ENCODE assay signal across 17 mouse cellular contexts in genomic region chr4:32529443-32529995, GRCm38 (mm10).
DNase-seq lines count a peak whose midpoint lies in the region; ATAC-seq and TF ChIP-seq lines count a peak whose summit lies in the region.
"Had no signal": no experiment of that assay in that cellular context is flagged by ENCODE, and none has a peak within 500 bp of the region (broad histone marks: within the 10 kb centered on the region; RNA-seq: fewer than 3 reads in every experiment).

No protein-coding gene starts in this region.

- no peak overlapping the region for H3K4me2 ChIP-seq in forebrain, embryonic 15.5 days (replicated peaks)
- H3K4me2 ChIP-seq in hindbrain, postnatal 0 days (ENCODE audit: low read depth, low read length): no peak overlapping the region
- H3K4me2 ChIP-seq in neural tube, embryonic 12.5 days (replicated peaks): peak overlapping the region; percentile 55; the same call in 1 of the 2 replicates
- H3K4me2 ChIP-seq: stomach, embryonic 15.5 days had no signal

- H3K27ac ChIP-seq in forebrain, embryonic 15.5 days (replicated peaks): peak overlapping the region; percentile 88
- H3K27ac ChIP-seq in hindbrain, postnatal 0 days: peak overlapping the region; percentile 79
- peak overlapping the region; percentile 77; the same call in 1 of the 2 replicates for H3K27ac ChIP-seq in neural tube, embryonic 12.5 days
- H3K27ac ChIP-seq: kidney, postnatal 0 days; stomach, embryonic 15.5 days had no signal

- H3K4me1 ChIP-seq in forebrain, embryonic 15.5 days: peaks cover 62% of the 10 kb centered on the region
- H3K4me1 ChIP-seq in hindbrain, postnatal 0 days (ENCODE audit: insufficient read depth, low read length): peaks cover 27% of the 10 kb centered on the region
- peaks cover 68% of the 10 kb centered on the region for H3K4me1 ChIP-seq in neural tube, embryonic 12.5 days

- H3K9ac ChIP-seq in forebrain, embryonic 15.5 days (replicated peaks): no peak overlapping the region
- no peak overlapping the region for H3K9ac ChIP-seq in hindbrain, postnatal 0 days (replicated peaks; ENCODE audit: low read length)
- H3K9ac ChIP-seq in neural tube, embryonic 12.5 days: no peak overlapping the region
- H3K9ac ChIP-seq: limb, embryonic 13.5 days; liver, postnatal 0 days; stomach, embryonic 15.5 days had no signal

- ATAC-seq in frontal cortex, adult (ENCODE audit: low TSS enrichment): peak; percentile 9; the same call in 1 of the 2 replicates
- ATAC-seq in forebrain, embryonic 15.5 days (replicated peaks): no peak
- no peak for ATAC-seq in hindbrain, postnatal 0 days
- no peak for ATAC-seq in neural tube, embryonic 12.5 days (ENCODE audit: low FRiP score, low read depth)
- ATAC-seq in cerebellum, adult (ENCODE audit: insufficient number of reproducible peaks, low FRiP score, low TSS enrichment): no peak
- ATAC-seq: inflammation-experienced regulatory T-cells, adult 6 months; liver, postnatal 0 days had no signal

- intact Hi-C loops in left cerebral cortex, postnatal 36 days (cut with DNase I): no loop called here

- whole genome bisulfite sequencing in forebrain, embryonic 15.5 days: 67% methylated on average over 17 of the region's 17 CpGs
- 62% methylated on average over 17 of the region's 17 CpGs for WGBS in hindbrain, postnatal 0 days
- WGBS in neural tube, embryonic 12.5 days: 73% methylated on average over 17 of the region's 17 CpGs

- no peaks in the 10 kb centered on the region for H3K27me3 ChIP-seq in forebrain, embryonic 15.5 days
- H3K27me3 ChIP-seq in hindbrain, postnatal 0 days (ENCODE audit: insufficient read depth, low read length): no peaks in the 10 kb centered on the region
- H3K27me3 ChIP-seq in neural tube, embryonic 12.5 days (replicated peaks): no peaks in the 10 kb centered on the region
- H3K27me3 ChIP-seq: limb, embryonic 13.5 days; stomach, embryonic 15.5 days had no signal

- DNase-seq in frontal cortex, postnatal 36 days (ENCODE audit: low spot score in 2 of 2): no peak
- DNase-seq in hindbrain, postnatal 0 days (ENCODE audit: low spot score): no peak
- DNase-seq in right cerebral cortex, postnatal 14 days: no peak
- no peak for DNase-seq in left cerebral cortex, postnatal 36 days (ENCODE audit: low spot score in 2 of 2)
- DNase-seq: adrenal gland, postnatal 25 days; cerebellum, adult 11 months; liver, postnatal 0 days; lung, postnatal 4 days; thymus, postnatal 25 days had no signal

- no peaks in the 10 kb centered on the region for H3K36me3 ChIP-seq in forebrain, embryonic 15.5 days
- H3K36me3 ChIP-seq in hindbrain, postnatal 0 days (ENCODE audit: insufficient read depth, low read length): no peaks in the 10 kb centered on the region
- no peaks in the 10 kb centered on the region for H3K36me3 ChIP-seq in neural tube, embryonic 12.5 days
- H3K36me3 ChIP-seq: limb, embryonic 13.5 days; stomach, embryonic 15.5 days had no signal

- H3K9me3 ChIP-seq in forebrain, embryonic 15.5 days: no peaks in the 10 kb centered on the region
- no peaks in the 10 kb centered on the region for H3K9me3 ChIP-seq in hindbrain, postnatal 0 days (ENCODE audit: low read length)
- no peaks in the 10 kb centered on the region for H3K9me3 ChIP-seq in neural tube, embryonic 12.5 days
- H3K9me3 ChIP-seq: limb, embryonic 13.5 days; stomach, embryonic 15.5 days had no signal

- no peak for TF ChIP-seq CTCF in hindbrain, postnatal 0 days (IDR thresholded peaks at IDR 0.05; ENCODE audit: low read depth)

- no peak overlapping the region for H3K4me3 ChIP-seq in forebrain, embryonic 15.5 days
- no peak overlapping the region for H3K4me3 ChIP-seq in hindbrain, postnatal 0 days (ENCODE audit: low read length)
- no peak overlapping the region for H3K4me3 ChIP-seq in neural tube, embryonic 12.5 days
- H3K4me3 ChIP-seq: limb, embryonic 13.5 days; stomach, embryonic 15.5 days had no signal
